Mouse (Mus musculus) regulatory T cell (primary cell): ENCODE results near the gene Ppy.

Source experiments
- in situ Hi-C: fragments of 300-600 bp; cut with MboI, MseI; formaldehyde crosslinking; loops from one replicate; pipeline ENCODE4 v1.15.1; 2025; ENCODE audit warnings: high pct_unique_total_duplicates

Gene Ppy

GRCm38 (mm10) chr11:102101219-102101618 lies at the start of gene Ppy:
Gene Ppy (minus strand): TSS chr11:102101319.
- in situ Hi-C loops: loop anchor here (5.0 kb wide), 1 partner anchor 36 kb away; no protein-coding TSS in a partner anchor

- in situ Hi-C loops: no loop called here
These were observed 46.3 kb upstream of the Ppy start for GRCm38 (mm10) chr11:102147213-102147989.

- in situ Hi-C loops: no loop called here
These were observed 45.4 kb upstream of the Ppy start for GRCm38 (mm10) chr11:102146531-102146930.

GRCm38 (mm10) chr11:102146005-102146404 lies 44.9 kb upstream of the Ppy start:
- in situ Hi-C loops: no loop called here

GRCm38 (mm10) chr11:102145471-102146001 lies 44.4 kb upstream of the Ppy start, which contains the start of gene Nags:
Gene Nags (plus strand): TSS chr11:102145513.
- in situ Hi-C loops: no loop called here

- in situ Hi-C loops: no loop called here
These were observed 43.9 kb upstream of the Ppy start for GRCm38 (mm10) chr11:102144957-102145470.

- in situ Hi-C loops: no loop called here
These were observed 41.2 kb upstream of the Ppy start for GRCm38 (mm10) chr11:102142355-102142754.

GRCm38 (mm10) chr11:102140508-102140907 lies 39.4 kb upstream of the Ppy start:
- in situ Hi-C loops: no loop called here

GRCm38 (mm10) chr11:102138447-102138740 lies 37.3 kb upstream of the Ppy start:
- in situ Hi-C loops: loop anchor here (5.0 kb wide), 2 partner anchors 36 to 71 kb away; partner anchors contain the start of gene Ppy

GRCm38 (mm10) chr11:102137625-102138446 lies 36.7 kb upstream of the Ppy start:
- in situ Hi-C loops: loop anchor here (5.0 kb wide), 2 partner anchors 36 to 71 kb away; partner anchors contain the start of gene Ppy

GRCm38 (mm10) chr11:102134516-102134915 lies 33.4 kb upstream of the Ppy start:
- in situ Hi-C loops: no loop called here

GRCm38 (mm10) chr11:102117386-102117785 lies 16.3 kb upstream of the Ppy start:
- in situ Hi-C loops: no loop called here

- in situ Hi-C loops: no loop called here
These were observed 15.1 kb upstream of the Ppy start for GRCm38 (mm10) chr11:102116241-102116640.

- in situ Hi-C loops: no loop called here
These were observed 10.5 kb upstream of the Ppy start for GRCm38 (mm10) chr11:102111576-102111975.

- in situ Hi-C loops: no loop called here
These were observed 6.6 kb upstream of the Ppy start, which contains the start of gene Pyy for GRCm38 (mm10) chr11:102107732-102108131. Gene Pyy (minus strand): TSS chr11:102107832.

- in situ Hi-C loops: no loop called here
These were observed 5.8 kb upstream of the Ppy start for GRCm38 (mm10) chr11:102106911-102107310.

GRCm38 (mm10) chr11:102102485-102103258 lies 1.6 kb upstream of the Ppy start:
- in situ Hi-C loops: loop anchor here (5.0 kb wide), 1 partner anchor 35 kb away; no protein-coding TSS in a partner anchor

GRCm38 (mm10) chr11:102096887-102097391 lies 4.2 kb downstream of the Ppy start:
- in situ Hi-C loops: no loop called here

GRCm38 (mm10) chr11:102096446-102096845 lies 4.7 kb downstream of the Ppy start:
- in situ Hi-C loops: no loop called here

- in situ Hi-C loops: no loop called here
These were observed 5.4 kb downstream of the Ppy start for GRCm38 (mm10) chr11:102095676-102096075.
